Mouse (Mus musculus): Measurements from ENCODE around the gene Csf3.

DNA sequence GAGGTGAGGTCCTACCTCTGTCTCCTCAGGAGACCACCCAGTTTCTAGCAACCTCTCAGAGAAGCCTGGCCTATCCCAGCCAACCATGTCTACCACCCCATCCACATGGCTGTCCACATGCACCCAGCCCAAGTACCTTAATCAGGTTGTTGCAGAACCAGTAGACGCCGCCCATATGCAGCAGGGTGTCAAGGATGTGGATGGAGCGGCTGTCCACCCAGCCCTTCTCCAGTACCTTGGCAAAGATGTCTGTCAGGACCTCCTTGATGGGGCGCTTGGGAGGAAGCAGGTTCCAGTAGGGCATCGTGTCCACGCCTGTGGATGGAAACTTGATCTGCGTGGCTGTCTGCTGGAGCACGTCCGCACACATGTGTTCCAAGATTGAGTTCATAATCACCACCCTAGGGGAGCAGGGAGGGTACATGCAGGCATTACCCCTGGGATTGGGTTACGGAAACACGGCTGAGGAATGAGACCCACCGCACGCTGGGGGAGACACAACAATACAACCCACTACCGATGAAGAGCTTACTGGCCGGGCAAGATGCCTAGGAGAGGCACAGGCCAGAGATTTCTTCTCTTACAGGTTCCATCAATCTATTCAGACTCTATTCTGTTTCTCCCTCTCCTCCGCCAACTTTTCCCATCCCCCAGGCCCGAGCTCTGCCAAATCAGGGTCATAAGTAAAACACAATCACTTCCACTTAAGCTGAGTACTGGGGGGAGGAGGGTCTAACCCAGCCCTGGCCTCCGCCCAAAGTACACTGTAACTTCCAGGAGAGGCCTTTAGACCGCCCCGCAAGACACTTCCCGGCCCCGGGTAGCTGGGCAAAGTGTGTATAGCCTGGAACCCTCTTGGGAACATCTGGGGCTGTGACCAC, 6.6 kb downstream of the Csf3 start:
- TF ChIP-seq EP300 (IDR thresholded peaks at IDR 0.05; ENCODE audit: low read depth) (no peak), CTCF (IDR thresholded peaks at IDR 0.05; ENCODE audit: low read depth) (no peak)
